Mouse (Mus musculus) heart, adult 9 months (tissue): Measurements from ENCODE around the gene Diaph2.

Source experiments
- DNase-seq, 2 experiments: peaks; one replicate each; pipeline ENCODE4 v3.0.0; 2022; ENCODE audit warnings: low spot score in 2 of 2

Gene Diaph2

DNA sequence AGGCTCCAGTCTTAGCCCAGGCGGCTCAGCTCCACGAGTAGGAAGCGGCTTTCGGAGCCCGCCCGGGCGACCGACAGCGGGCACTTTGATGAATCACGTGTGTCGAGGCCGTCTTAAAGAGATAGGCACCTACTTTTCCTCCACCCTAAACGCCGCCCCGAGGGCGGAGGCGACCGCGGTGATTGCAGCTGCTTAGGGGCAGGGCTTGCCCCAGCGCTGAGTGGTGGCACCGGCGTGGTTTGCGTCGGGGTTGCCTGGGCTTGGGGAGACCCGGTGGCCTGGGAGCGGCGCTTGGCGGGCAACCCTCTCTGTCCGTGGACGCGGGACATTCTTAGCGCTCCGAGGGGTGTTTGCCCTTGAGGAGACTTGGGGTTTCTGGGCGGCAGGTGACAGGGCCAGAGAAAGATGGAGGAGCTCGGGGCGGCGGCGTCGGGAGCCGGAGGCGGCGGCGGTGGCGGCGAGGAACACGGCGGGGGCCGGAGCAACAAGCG is at the start of gene Diaph2:
Diaph2 (plus strand) TSS at position 172 of the 491 bp plus-strand sequence.
- peak; percentile 85 to 86 for DNase-seq

DNA sequence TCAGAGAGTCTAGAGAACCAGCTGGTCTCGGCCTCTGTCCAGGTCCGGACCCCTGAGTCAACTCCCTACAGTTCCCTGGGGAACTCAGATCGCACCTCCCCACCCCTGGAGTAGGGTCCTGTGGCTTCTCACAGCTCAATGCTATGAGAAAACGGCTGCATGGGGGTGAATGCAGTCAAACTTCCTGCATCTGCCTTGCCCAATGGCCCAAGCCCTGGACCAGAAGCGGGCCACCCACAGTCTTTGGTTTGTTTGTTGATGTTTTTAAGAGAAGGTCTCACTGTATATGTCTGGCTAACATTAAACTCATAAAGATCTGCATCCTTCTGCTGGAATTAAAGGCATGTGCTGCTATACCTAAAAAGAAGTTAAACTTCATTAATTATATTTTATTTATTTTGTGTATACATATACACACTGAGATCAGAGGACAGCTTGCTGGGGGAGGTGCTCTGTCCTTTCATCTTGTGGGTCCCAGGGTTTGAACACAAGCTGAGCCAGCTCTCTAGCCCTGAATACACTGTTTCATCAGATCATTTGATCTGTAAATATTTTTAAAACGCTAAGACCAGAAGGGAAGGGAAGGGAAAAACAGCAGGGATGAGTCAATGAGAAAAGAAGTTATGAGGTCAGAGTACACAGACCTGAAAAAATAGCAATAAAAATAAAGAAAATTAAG is 47.8 kb upstream of the Diaph2 start:
- no peak for DNase-seq

DNA sequence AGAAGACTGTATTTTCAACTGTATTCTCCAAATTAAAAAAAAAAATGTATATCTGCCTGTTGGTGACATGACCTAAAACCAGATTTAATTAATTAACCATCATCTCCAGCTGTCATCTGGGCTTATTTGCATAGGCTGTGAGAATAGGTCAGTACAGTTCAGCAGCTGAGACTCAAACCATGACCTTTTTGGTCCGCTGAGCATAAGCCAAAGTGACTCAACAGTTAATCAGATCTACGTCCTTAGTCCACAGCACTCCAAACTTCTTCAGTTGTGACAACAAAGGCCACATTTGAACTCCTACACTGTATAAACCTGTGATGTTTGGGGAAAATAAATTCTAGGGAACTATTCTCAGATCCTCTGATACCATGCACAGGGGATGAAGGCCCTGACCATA is 39.9 kb upstream of the Diaph2 start:
- DNase-seq, result no peak

DNA sequence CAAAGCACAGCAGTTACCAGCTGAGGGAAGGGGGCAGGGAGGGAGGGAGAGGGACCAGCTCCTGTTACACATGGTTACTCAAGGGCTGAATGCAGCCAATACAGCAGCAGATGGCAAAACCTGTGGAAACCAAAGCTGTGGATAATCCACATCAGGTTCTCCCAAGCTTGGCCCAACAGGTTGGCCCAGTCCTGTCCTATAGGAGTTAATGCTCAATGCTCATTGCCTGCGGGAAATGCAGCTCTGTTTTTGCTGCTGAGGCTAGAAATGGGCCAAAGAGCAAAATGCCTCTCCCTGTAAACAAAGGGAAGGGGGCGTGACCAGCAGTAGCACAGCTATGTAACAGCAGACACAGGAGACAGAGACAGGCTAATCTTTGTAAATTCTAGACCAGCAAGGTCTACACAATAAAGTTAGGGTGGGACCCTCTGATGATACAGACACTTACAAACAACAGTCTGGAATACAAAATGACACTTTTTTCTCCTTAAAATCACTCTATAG is 20.8 kb upstream of the Diaph2 start:
- DNase-seq, result no peak

DNA sequence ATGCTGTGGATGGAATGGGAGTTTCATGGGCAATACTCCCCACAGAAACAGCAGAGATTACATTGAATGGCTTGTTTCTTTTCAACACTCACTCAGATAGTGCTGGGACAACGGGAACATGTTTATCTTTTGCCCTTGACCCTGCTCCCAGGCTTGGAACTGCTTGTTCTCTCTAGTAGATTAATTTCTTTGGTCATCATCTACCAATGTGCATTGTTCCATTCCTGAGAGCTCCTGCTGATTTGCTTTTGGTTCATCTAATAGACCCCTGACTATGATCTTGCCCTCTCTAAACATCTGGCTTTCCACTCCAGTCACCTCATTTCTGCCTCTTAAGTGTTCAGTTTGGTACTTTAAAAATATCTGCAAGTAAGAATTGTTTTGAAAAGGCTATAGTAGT is 13.0 kb upstream of the Diaph2 start:
- no peak for DNase-seq

DNA sequence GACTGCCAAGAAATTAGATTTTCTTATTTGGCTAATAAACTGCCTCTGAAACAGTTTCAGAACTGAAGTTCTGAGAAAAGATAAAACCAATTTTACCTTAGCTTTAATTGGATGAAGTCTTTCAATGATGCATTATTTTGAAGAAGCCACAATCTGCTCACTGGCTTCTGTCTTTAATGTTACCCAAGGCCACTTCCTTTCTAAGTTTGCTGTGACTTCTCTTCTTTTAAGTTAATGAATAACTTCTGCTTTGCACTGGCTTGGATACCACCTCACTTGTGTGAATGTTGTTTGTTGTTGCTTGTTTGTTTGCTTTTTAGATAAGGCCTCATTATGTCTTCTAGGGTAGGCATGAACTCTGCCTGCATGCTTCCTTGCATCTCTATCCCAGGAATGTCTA is 10.3 kb upstream of the Diaph2 start:
- DNase-seq, result no peak

DNA sequence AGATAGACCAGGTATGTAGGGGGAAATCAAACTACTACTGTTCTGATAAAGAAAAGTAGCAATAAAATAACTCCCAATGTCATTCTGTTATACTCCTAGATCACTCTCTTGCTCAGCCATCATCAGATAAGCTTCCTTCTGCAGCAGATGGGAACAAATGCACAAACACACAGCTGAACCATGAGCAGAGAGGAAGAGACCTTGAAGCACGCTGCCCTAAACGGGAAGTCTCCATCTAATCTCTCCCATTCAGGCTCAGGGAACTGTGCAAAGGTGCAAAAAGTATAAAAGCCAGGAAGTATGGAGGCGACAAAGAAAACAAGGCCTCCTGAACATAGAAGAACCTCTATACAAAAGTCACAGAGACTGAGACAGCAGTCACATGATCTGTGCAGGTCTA is 6.6 kb upstream of the Diaph2 start:
- no peak for DNase-seq

DNA sequence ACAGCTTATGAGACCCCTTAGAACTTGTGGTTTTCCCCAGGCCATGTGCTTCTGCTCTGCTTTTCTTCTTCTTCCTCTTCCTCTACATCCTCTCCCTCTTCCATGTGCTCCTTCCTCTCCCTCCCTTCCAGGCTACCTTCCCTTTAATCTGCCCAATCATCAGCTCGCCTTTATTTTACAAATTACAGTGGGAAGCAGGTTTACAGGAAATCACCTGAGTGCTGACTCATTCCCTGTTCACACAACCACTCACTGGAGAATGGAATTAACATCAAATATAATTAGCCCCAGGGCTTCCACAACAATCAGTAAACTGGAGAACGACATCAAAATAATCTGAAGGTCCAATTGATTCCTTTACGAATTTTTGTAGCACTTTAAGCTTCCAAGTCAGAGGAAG is 3.6 kb upstream of the Diaph2 start:
- no peak for DNase-seq

DNA sequence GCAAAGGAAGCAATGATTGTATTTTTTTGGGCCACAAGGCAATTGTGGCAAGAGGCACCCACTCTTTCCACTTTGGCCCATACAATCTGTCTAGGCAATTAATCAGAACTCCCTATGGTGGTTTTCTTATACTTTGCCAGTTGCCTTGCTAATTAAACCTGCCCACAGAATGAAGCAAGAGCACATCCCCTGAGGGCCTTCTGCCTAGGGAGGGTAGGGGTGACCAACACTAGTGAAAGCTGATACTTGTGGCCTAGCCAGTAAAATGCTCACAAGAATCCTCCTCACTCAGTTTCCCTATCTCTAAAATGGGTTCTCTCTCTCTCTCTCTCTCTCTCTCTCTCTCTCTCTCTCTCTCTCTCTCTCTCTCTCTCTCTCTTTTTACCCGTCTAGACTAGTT is 440 bp upstream of the Diaph2 start:
- DNase-seq, result no peak

DNA sequence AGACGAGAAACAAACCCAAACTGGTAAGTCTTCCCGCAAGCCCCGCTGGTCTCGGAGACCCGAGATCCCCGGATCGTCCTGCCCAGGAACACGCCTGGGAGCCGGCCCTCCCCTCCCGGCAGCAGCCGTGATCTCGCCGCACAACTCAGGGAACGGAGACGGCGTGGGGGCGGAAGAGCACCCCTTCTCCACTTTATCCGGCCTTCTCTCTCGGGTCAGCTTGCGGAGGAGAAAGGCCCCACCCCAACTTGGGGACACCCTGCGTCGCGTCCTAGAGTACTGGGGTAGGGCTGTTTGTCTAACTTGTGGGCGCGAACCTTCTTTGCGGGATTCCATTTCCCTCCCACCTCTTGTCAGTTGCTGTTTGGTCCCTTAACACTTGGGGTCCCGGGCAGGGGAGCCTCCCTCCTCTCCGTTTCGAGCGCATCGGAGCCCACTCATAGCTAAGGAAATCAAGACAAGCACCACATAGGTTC is 590 bp downstream of the Diaph2 start:
- DNase-seq, result peak; percentile 7

DNA sequence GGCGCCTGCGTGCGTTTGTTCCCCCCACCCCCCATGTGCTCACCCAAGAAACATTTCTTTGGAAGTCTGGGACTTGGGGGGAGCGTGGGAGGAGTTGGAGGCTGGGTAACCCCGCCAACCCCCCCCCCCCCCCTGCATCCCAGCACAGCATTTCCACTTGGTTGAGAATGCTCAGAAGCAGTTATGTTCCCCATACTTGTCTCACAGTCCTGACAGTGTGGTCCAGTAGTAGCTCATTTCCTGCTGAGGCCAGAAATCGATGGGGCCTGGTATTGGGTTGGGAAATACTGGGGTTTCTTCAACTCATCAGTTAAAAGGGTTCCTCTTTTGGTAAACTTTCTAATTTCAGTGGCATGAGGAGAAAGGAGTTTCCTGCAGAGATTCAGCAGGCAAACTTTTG is 1.1 kb downstream of the Diaph2 start:
- peak; percentile 14 to 18 for DNase-seq

DNA sequence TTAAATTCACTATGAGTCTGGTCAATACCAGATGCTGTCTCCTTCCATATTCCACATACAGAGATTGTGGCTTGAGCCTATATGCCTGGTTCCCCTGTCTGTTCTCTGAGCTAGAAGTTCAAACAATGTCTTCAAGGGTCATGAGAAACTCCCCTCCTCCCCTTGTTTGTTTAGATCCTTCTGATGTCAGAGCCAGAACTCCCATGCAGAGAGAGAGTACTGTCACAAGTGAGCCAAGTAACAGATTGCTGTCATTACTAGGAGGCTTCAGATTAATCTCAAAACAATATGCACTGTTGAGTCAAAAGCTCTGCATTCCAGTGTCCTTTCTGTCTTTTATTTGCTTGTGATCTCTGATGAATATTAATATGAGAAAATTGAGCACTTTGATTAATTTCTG is 7.1 kb downstream of the Diaph2 start:
- DNase-seq, result no peak

DNA sequence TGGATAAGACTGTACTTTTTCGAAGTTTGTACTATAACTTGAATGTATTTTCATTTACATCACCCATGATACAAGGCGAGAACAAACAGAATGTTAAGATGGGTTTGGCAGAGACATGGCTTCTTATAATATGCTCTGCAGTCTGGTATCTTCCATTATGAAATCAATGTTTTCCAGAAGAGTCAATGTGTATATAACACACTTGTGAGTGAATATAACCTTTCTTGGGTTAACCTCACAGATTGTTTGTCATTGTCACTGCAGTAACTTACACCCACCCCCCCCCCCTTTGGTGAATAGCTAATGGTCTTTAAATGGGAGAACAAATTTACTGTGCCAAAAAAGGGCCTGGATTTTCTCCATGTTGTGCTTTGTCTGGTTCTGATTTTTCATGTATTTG is 13.1 kb downstream of the Diaph2 start:
- DNase-seq, result no peak

DNA sequence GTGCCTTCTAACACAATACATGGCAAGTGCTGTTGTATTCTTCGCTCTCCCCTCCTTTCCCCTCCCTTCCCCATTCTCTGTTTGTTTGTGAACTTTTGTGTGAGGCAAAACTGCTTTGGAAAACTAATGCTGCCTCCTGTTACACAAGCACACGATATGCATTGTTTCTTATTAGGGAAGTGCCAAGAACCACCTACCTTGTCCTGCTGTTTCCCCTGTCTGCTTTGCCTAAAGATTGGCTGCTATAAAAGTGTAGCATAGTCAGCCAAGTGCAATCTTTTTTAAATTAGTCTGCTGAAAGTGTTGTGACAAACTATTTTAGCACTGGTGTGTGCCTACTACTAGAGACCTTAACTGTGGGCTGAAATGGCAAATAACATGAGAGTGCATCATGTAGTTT is 15.8 kb downstream of the Diaph2 start:
- no peak for DNase-seq

DNA sequence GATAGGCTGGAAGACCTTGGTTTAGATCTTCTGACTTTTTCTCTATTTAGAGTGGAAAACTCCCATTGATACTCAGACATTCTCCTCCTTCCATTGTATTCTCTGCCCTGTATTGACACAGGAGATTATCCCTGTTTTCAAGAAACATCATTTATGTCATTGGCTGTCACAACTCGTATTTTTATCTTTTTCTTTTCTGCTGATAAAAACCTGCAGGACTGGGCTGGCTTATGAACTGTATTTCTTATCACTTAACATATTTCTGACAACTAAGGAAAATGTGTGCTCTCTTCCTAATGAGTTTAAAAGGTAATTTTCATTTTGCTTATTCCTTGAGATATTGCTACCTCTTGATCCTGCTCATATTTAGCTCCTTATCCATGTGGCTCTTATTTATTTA is 17.3 kb downstream of the Diaph2 start:
- DNase-seq, result no peak

DNA sequence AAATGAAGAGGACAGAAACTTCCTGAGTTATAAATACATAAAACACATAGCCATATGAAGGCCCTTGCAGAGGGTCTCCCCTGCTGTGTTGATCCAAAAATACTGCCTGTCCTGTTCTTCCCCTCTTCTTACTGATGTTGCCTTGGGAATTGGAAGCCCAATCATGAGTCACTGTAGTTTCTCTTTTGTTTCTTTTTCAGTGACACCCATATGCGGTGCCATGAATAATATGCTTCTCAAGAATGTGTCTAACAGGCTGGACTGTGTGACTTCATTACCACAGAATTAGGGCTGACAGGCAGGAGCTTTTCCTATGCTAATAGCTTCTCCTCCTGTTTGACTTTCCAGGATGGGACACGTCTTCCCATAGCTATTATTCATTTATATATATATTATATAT is 21.1 kb downstream of the Diaph2 start:
- no peak for DNase-seq

DNA sequence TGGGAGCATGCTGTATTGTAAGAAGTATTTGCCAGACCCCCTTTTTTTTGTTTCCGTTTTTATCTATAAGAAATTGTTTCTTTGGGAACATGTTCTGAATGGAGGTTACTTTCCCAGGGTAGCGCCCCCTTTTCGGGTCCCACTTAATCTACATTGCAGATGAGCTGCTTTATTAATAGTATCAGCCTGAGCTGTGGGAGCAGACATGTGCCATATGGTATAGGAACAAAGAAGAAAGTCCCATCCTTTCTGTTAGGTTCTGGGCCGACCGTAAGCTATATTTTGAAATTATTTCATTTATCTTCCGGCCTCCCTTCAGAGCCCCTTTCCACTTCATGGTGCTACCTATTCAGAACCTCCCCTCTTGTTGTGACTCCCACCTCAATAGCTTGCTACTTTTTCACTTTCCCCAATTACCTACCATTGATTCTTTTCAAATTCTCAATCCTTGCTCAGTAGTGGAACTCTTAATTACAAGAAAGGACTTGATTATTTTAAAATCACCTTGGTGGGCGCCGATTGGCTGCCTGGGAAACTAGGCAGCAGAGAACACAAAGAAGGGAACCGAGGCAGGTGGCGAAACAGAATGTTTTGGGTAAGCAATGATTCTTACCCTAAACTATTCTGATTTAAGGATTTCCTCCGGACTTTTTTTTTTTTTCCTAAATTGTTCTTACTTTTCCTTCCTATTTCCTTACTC is 24.2 kb downstream of the Diaph2 start:
- no peak for DNase-seq

DNA sequence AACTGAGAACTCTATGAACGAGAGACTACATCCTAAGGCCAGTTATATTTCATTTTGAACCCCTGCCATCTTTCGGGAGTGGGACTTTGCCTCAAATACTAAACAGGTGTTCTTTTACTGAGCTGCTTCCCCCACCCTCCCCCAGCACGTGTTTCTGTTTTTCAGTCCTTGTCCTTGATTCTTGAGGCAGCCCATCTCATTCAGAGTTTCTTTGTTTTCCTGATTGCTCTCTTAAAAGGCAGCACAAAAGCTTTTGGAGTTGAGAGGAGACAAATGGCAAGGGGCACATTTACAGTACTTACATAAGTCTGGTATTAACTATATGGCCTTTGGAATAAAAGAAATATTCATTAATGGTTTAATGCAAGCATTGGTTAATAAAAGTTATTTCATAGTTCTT is 24.9 kb downstream of the Diaph2 start:
- no peak for DNase-seq

DNA sequence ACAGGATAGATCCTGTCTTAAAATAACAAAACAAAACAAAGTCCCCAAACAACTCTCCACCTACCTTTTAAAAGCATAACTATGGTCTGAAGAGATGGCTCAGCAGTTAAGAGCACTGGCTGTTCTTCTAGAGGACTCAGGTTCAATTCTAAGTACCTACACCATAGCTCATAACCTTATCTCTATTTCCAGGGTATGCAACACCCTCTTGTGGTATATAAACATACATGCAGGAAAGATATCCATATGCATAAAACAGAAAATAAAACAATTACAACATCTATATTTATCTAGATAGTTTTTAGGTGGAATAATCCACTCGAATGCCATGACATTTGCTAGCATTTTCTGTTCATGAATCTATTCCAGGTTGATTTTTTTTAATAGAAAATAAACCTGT is 27.2 kb downstream of the Diaph2 start:
- no peak for DNase-seq

DNA sequence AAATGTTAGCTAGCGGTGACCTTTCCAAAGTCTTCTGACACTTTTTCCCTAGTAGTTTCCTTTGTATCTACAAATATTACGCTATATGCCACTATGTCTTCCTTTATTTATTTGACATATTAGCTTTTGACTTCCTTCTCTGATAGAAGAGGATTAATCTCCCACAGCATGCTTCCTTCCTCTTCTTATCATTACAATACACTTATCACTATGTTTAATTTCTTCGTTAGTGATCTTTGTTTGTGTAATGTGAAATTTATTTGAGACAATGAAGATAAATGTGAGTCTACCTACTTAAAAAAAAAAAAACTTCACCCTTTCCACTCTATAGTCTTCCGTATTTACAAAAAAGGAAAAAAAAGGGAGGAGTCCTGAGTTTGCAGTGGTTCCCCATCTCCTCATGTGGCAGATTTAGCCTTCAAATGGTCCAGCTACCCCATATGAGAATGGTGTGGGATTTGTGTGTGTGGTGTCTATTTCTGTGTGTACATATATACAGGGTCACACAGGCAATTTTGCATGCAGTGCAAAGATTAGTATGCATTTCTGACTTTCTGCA is 27.9 kb downstream of the Diaph2 start:
- no peak for DNase-seq

DNA sequence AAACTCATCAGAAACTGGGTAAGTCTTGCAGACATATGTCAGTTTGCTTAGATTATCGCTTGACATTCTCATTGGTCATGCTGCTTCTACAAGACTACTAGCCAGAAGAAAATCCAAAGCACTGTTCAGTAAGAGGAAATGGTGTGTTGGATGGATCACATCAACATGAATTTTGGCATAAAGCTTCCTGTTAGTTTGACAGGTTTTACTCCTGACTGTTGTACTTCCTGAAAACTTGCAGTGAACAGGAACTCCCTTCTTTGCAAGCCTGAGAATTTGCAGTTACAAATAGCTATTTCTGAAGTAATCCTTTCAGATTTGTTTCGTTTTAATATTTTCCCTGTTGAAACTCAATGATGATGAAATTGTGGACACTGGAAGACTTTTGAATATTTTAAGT is 32.3 kb downstream of the Diaph2 start:
- DNase-seq, result no peak

DNA sequence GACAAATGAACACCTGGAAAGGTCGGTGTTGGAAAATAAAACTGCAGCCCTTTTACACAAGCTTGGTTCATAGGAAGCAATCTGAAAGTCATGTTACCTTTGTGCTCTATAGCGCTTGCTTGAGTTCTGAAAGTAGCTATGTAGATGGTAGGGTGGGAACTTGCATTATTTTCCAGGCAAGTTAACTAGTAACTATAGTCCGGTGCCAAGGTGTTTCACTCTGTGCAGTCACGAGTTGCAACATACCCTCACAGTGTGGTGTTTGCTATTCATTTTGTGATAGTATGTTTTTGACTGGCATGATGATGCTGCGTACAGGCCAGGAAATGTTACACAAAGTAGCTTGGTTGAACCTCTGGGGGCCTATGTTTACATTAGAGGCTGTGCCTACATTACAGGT is 34.5 kb downstream of the Diaph2 start:
- DNase-seq, result no peak

DNA sequence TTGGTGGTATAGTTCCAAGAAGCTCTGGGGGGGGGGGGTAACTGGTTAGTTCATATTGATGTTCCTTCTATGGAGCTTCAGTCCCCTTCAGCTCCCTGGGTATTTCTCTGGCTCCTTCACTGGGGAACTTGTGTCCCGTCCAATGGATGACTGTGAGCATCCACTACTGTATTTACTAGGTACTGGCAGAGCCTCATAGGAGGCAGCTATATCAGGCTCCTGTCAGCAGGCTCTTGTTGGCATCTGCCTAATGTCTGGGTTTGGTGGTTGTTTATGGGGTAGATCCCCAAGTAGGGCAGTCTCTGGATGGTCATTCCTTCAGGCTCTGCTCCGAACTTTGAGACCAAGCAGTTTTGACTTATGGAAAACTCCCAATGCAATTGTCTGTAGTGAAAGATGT is 50.4 kb downstream of the Diaph2 start:
- peak; percentile 6 to 20 for DNase-seq
